Mouse (Mus musculus): Measurements from ENCODE around the gene Il4i1. TPM values are rescaled to one million over a fixed set of nuclear protein-coding genes. Genes with fewer than 3 reads are reported as not detected.

Il4i1 gene
- polyA plus RNA-seq, 1 experiment = 9.7 TPM

- Histone ChIP-seq H3K4me1 (ENCODE audit: control insufficient read depth, insufficient read depth, low read length) (peaks cover 21% of the 10 kb centered on the region), H3K27ac (ENCODE audit: insufficient read depth, low read depth, low read length) (peak within 1 kb of the TSS; percentile 98), H3K36me3 (ENCODE audit: control insufficient read depth, insufficient read depth, low read length) (0 out of 2 replicates have a peak, but pooled peaks cover 4% of the 10 kb centered on the region), H3K27me3 (replicated peaks; ENCODE audit: control insufficient read depth, insufficient read depth, low read length) (no peaks in the 10 kb centered on the region), H3K4me3 (ENCODE audit: insufficient read depth, low read depth, low read length) (peak within 1 kb of the TSS; percentile 79)
- TF ChIP-seq POLR2A (IDR thresholded peaks at IDR 0.05; ENCODE audit: low read depth, low read length) = peak; percentile 72
- no peak for TF ChIP-seq CTCF (conservative IDR thresholded peaks at IDR 0.05; ENCODE audit: insufficient read depth, insufficient read length, low read depth, low read length)
- WGBS = under 1% methylated on average over 54 of the region's 54 CpGs
- peak; percentile 100 for DNase-seq
Observed at GRCm38 (mm10) chr7:44848561-44849415, 32.6 kb downstream of the Il4i1 start, which contains the start of the genes Akt1s1 and Tbc1d17. Gene Akt1s1 (plus strand): TSS chr7:44848991. Gene Tbc1d17 (minus strand): TSS chr7:44849079.

- H3K4me3 ChIP-seq (ENCODE audit: insufficient read depth, low read depth, low read length) = peak overlapping the region; percentile 79
- H3K27ac ChIP-seq (ENCODE audit: insufficient read depth, low read depth, low read length) = peak overlapping the region; percentile 98
- WGBS = under 1% methylated on average over 41 of the region's 41 CpGs
- peak; percentile 96 for DNase-seq
- no peak for TF ChIP-seq CTCF (conservative IDR thresholded peaks at IDR 0.05; ENCODE audit: insufficient read depth, insufficient read length, low read depth, low read length)
- peak; percentile 3 for TF ChIP-seq POLR2A (IDR thresholded peaks at IDR 0.05; ENCODE audit: low read depth, low read length)
- no peaks in the 10 kb centered on the region for H3K27me3 ChIP-seq (replicated peaks; ENCODE audit: control insufficient read depth, insufficient read depth, low read length)
- H3K36me3 ChIP-seq (ENCODE audit: control insufficient read depth, insufficient read depth, low read length) = 0 out of 2 replicates have a peak, but pooled peaks cover 4% of the 10 kb centered on the region
- H3K4me1 ChIP-seq (ENCODE audit: control insufficient read depth, insufficient read depth, low read length) = peaks cover 21% of the 10 kb centered on the region
Observed at GRCm38 (mm10) chr7:44849416-44850111, 33.4 kb downstream of the Il4i1 start.

GRCm38 (mm10) chr7:44850146-44850545 lies 34.0 kb downstream of the Il4i1 start:
- DNase-seq = peak; percentile 84
- Histone ChIP-seq H3K36me3 (ENCODE audit: control insufficient read depth, insufficient read depth, low read length) (0 out of 2 replicates have a peak, but pooled peaks cover 4% of the 10 kb centered on the region), H3K27me3 (replicated peaks; ENCODE audit: control insufficient read depth, insufficient read depth, low read length) (no peaks in the 10 kb centered on the region), H3K27ac (ENCODE audit: insufficient read depth, low read depth, low read length) (peak overlapping the region; percentile 98), H3K4me1 (ENCODE audit: control insufficient read depth, insufficient read depth, low read length) (peaks cover 23% of the 10 kb centered on the region), H3K4me3 (ENCODE audit: insufficient read depth, low read depth, low read length) (peak overlapping the region; percentile 79)
- TF ChIP-seq POLR2A (IDR thresholded peaks at IDR 0.05; ENCODE audit: low read depth, low read length) (no peak), CTCF (conservative IDR thresholded peaks at IDR 0.05; ENCODE audit: insufficient read depth, insufficient read length, low read depth, low read length) (no peak)
- 0% methylated on average over 33 of the region's 33 CpGs for WGBS

- Histone ChIP-seq H3K4me3 (ENCODE audit: insufficient read depth, low read depth, low read length) (peak overlapping the region; percentile 79), H3K27ac (ENCODE audit: insufficient read depth, low read depth, low read length) (peak overlapping the region; percentile 98; the same call in 1 of the 2 replicates), H3K4me1 (ENCODE audit: control insufficient read depth, insufficient read depth, low read length) (peaks cover 26% of the 10 kb centered on the region), H3K36me3 (ENCODE audit: control insufficient read depth, insufficient read depth, low read length) (0 out of 2 replicates have a peak, but pooled peaks cover 2% of the 10 kb centered on the region), H3K27me3 (replicated peaks; ENCODE audit: control insufficient read depth, insufficient read depth, low read length) (no peaks in the 10 kb centered on the region)
- WGBS = 59% methylated on average over 8 of the region's 8 CpGs
- no peak for DNase-seq
- TF ChIP-seq CTCF (conservative IDR thresholded peaks at IDR 0.05; ENCODE audit: insufficient read depth, insufficient read length, low read depth, low read length) (no peak), POLR2A (IDR thresholded peaks at IDR 0.05; ENCODE audit: low read depth, low read length) (no peak)
Observed at GRCm38 (mm10) chr7:44850789-44851624, 34.8 kb downstream of the Il4i1 start.

GRCm38 (mm10) chr7:44851625-44852234 lies 35.5 kb downstream of the Il4i1 start:
- TF ChIP-seq CTCF (conservative IDR thresholded peaks at IDR 0.05; ENCODE audit: insufficient read depth, insufficient read length, low read depth, low read length) (no peak), POLR2A (IDR thresholded peaks at IDR 0.05; ENCODE audit: low read depth, low read length) (no peak)
- Histone ChIP-seq H3K27ac (ENCODE audit: insufficient read depth, low read depth, low read length) (no peak overlapping the region), H3K4me3 (ENCODE audit: insufficient read depth, low read depth, low read length) (no peak overlapping the region), H3K27me3 (replicated peaks; ENCODE audit: control insufficient read depth, insufficient read depth, low read length) (no peaks in the 10 kb centered on the region), H3K36me3 (ENCODE audit: control insufficient read depth, insufficient read depth, low read length) (no peaks in the 10 kb centered on the region), H3K4me1 (ENCODE audit: control insufficient read depth, insufficient read depth, low read length) (peaks cover 30% of the 10 kb centered on the region)
- 86% methylated on average over 12 of the region's 12 CpGs for WGBS
- DNase-seq = no peak
